Mouse (Mus musculus): ENCODE measurements at regions not wholly inside any gene's neighbourhood (a gene's known extent, or its start where the extent isn't known, plus 50 kb on each side); places are given as distances from the start of the nearest gene placed in this dataset.

- DNase-seq (ENCODE audit: low spot score in 2 of 2): no peak
Observed at GRCm38 (mm10) chr3:118418981-118419380, 142.9 kb upstream of the Dpyd start.

- no peak for DNase-seq (ENCODE audit: low spot score in 2 of 2)
Observed at GRCm38 (mm10) chr3:118421701-118422100, 140.2 kb upstream of the Dpyd start.

GRCm38 (mm10) chr3:118425748-118426147 lies 136.2 kb upstream of the Dpyd start:
- DNase-seq (ENCODE audit: low spot score in 2 of 2): no peak

- DNase-seq (ENCODE audit: low spot score in 2 of 2): peak; percentile 6 to 20
Observed at GRCm38 (mm10) chr3:118428523-118428922, 133.4 kb upstream of the Dpyd start.

GRCm38 (mm10) chr3:118429825-118430630 lies 131.9 kb upstream of the Dpyd start:
- DNase-seq (ENCODE audit: low spot score in 2 of 2): no peak

GRCm38 (mm10) chr3:118430631-118430906 lies 131.4 kb upstream of the Dpyd start:
- DNase-seq (ENCODE audit: low spot score in 2 of 2): no peak

- DNase-seq (ENCODE audit: low spot score in 2 of 2): peak; percentile 23 to 48
Observed at GRCm38 (mm10) chr3:118431031-118431723, 130.8 kb upstream of the Dpyd start.

- no peak for DNase-seq (ENCODE audit: low spot score in 2 of 2)
Observed at GRCm38 (mm10) chr3:118433441-118434021, 128.4 kb upstream of the Dpyd start.

- DNase-seq (ENCODE audit: low spot score in 2 of 2): no peak
Observed at GRCm38 (mm10) chr3:118434311-118434710, 127.6 kb upstream of the Dpyd start.

- no peak for DNase-seq (ENCODE audit: low spot score in 2 of 2)
Observed at GRCm38 (mm10) chr3:118434847-118435246, 127.1 kb upstream of the Dpyd start.

- DNase-seq (ENCODE audit: low spot score in 2 of 2): no peak
Observed at GRCm38 (mm10) chr3:118435248-118435647, 126.7 kb upstream of the Dpyd start.

GRCm38 (mm10) chr3:118443742-118444332 lies 118.1 kb upstream of the Dpyd start:
- DNase-seq (ENCODE audit: low spot score in 2 of 2): no peak

GRCm38 (mm10) chr3:118445360-118445759 lies 116.6 kb upstream of the Dpyd start:
- no peak for DNase-seq (ENCODE audit: low spot score in 2 of 2)

GRCm38 (mm10) chr3:118459636-118460035 lies 102.3 kb upstream of the Dpyd start:
- no peak for DNase-seq (ENCODE audit: low spot score in 2 of 2)

- no peak for DNase-seq (ENCODE audit: low spot score in 2 of 2)
Observed at GRCm38 (mm10) chr3:118465611-118466010, 96.3 kb upstream of the Dpyd start.

GRCm38 (mm10) chr3:118472215-118472799 lies 89.6 kb upstream of the Dpyd start:
- DNase-seq (ENCODE audit: low spot score in 2 of 2): no peak

GRCm38 (mm10) chr3:118478065-118478464 lies 83.9 kb upstream of the Dpyd start:
- no peak for DNase-seq (ENCODE audit: low spot score in 2 of 2)

GRCm38 (mm10) chr3:118480515-118481248 lies 81.2 kb upstream of the Dpyd start:
- DNase-seq (ENCODE audit: low spot score in 2 of 2): no peak

GRCm38 (mm10) chr3:118485966-118486365 lies 76.0 kb upstream of the Dpyd start:
- DNase-seq (ENCODE audit: low spot score in 2 of 2): no peak

- DNase-seq (ENCODE audit: low spot score in 2 of 2): no peak
Observed at GRCm38 (mm10) chr3:118487408-118487807, 74.5 kb upstream of the Dpyd start.

GRCm38 (mm10) chr3:118491101-118491500 lies 70.8 kb upstream of the Dpyd start:
- no peak for DNase-seq (ENCODE audit: low spot score in 2 of 2)

- DNase-seq (ENCODE audit: low spot score in 2 of 2): no peak
Observed at GRCm38 (mm10) chr3:118491871-118492270, 70.1 kb upstream of the Dpyd start.

Measured in urinary bladder, postnatal 36 days (tissue).